ENCODE assay signal across 21 mouse cellular contexts in genomic region chr10:8290661-8291060, GRCm38 (mm10).
DNase-seq lines count a peak whose midpoint lies in the region; ATAC-seq and TF ChIP-seq lines count a peak whose summit lies in the region.
"Had no signal": no experiment of that assay in that cellular context is flagged by ENCODE, and none has a peak within 500 bp of the region (broad histone marks: within the 10 kb centered on the region; RNA-seq: fewer than 3 reads in every experiment).

No protein-coding gene starts in this region.

- H3K27ac ChIP-seq in cerebellum, adult 2 months (ENCODE audit: insufficient read depth, low read length) = no peak overlapping the region
- no peak overlapping the region for H3K27ac ChIP-seq in kidney, embryonic 16.5 days (ENCODE audit: low read length)
- no peak overlapping the region for H3K27ac ChIP-seq in hindbrain, embryonic 14.5 days
- H3K27ac ChIP-seq: forebrain, embryonic 10.5 days; hindbrain, embryonic 10.5 days; limb, embryonic 15.5 days; liver, embryonic 15.5 days; midbrain, embryonic 13.5 days; neural tube, embryonic 12.5 days had no signal

- TF ChIP-seq POLR2A in cerebellum, adult 2 months (IDR thresholded peaks at IDR 0.05; ENCODE audit: borderline replicate concordance, insufficient read depth, low read length) = no peak

- H3K36me3 ChIP-seq in kidney, embryonic 16.5 days (ENCODE audit: insufficient read depth, low read length) = no peaks in the 10 kb centered on the region
- H3K36me3 ChIP-seq in hindbrain, embryonic 14.5 days (replicated peaks; ENCODE audit: control insufficient read depth, insufficient read depth) = no peaks in the 10 kb centered on the region
- H3K36me3 ChIP-seq: forebrain, embryonic 10.5 days; hindbrain, embryonic 10.5 days; limb, embryonic 15.5 days; liver, embryonic 15.5 days; midbrain, embryonic 13.5 days; neural tube, embryonic 12.5 days had no signal

- no peak for ATAC-seq in kidney, embryonic 16.5 days (ENCODE audit: low FRiP score, low TSS enrichment)
- ATAC-seq in Patski = peak; percentile 30
- no peak for ATAC-seq in hindbrain, embryonic 14.5 days (ENCODE audit: low FRiP score)
- ATAC-seq: forebrain, postnatal 0 days; midbrain, embryonic 13.5 days had no signal

- no peak overlapping the region for H3K4me3 ChIP-seq in cerebellum, adult 2 months (replicated peaks; ENCODE audit: insufficient read depth, low read depth, low read length)
- no peak overlapping the region for H3K4me3 ChIP-seq in kidney, embryonic 16.5 days (ENCODE audit: low read length)
- H3K4me3 ChIP-seq in hindbrain, embryonic 14.5 days (replicated peaks; ENCODE audit: low read length) = no peak overlapping the region
- H3K4me3 ChIP-seq: forebrain, embryonic 10.5 days; hindbrain, embryonic 10.5 days; limb, embryonic 15.5 days; liver, embryonic 15.5 days; midbrain, embryonic 13.5 days; neural tube, embryonic 12.5 days had no signal

- POLR2A ChIA-PET in Patski (lab: Charles Lee) = interaction anchor here (1.0 kb wide), 1 partner anchor 16 kb away, joined by 8 read pairs; no protein-coding TSS in a partner anchor

- H3K4me1 ChIP-seq in cerebellum, adult 2 months (ENCODE audit: control insufficient read depth, insufficient read depth, low read length) = peaks cover 15% of the 10 kb centered on the region
- peaks cover 7% of the 10 kb centered on the region; the same call in 1 of the 2 replicates for H3K4me1 ChIP-seq in kidney, embryonic 16.5 days (ENCODE audit: insufficient read depth, low read length)
- H3K4me1 ChIP-seq in hindbrain, embryonic 14.5 days (replicated peaks; ENCODE audit: control insufficient read depth, insufficient read depth, low read length) = no peaks in the 10 kb centered on the region
- H3K4me1 ChIP-seq: liver, embryonic 15.5 days; midbrain, embryonic 13.5 days; neural tube, embryonic 12.5 days had no signal

- no peak overlapping the region for H3K9ac ChIP-seq in kidney, embryonic 16.5 days (replicated peaks; ENCODE audit: low read length)
- H3K9ac ChIP-seq in hindbrain, embryonic 14.5 days = no peak overlapping the region
- H3K9ac ChIP-seq: forebrain, postnatal 0 days; limb, embryonic 15.5 days; liver, embryonic 15.5 days; midbrain, embryonic 13.5 days; neural tube, embryonic 12.5 days had no signal

- in situ Hi-C loops in Patski (cut with MboI; ENCODE audit: low pct_unique_long_range_greater_than_20kb) = no loop called here

- 47% methylated on average over 5 of the region's 5 CpGs for WGBS in cerebellum, adult 2 months
- 59% methylated on average over 5 of the region's 5 CpGs for WGBS in kidney, embryonic 16.5 days
- WGBS in hindbrain, embryonic 14.5 days = 61% methylated on average over 5 of the region's 5 CpGs

- H3K9me3 ChIP-seq in kidney, embryonic 16.5 days (ENCODE audit: low read length) = no peaks in the 10 kb centered on the region
- H3K9me3 ChIP-seq in hindbrain, embryonic 14.5 days (ENCODE audit: control insufficient read depth, low read length) = no peaks in the 10 kb centered on the region
- H3K9me3 ChIP-seq: forebrain, embryonic 10.5 days; hindbrain, embryonic 10.5 days; limb, embryonic 15.5 days; liver, embryonic 15.5 days; midbrain, embryonic 13.5 days; neural tube, embryonic 12.5 days had no signal

- no peaks in the 10 kb centered on the region for H3K27me3 ChIP-seq in cerebellum, adult 2 months (ENCODE audit: control insufficient read depth, insufficient read depth, low read length)
- H3K27me3 ChIP-seq in kidney, embryonic 16.5 days (ENCODE audit: insufficient read depth, low read length) = no peaks in the 10 kb centered on the region
- no peaks in the 10 kb centered on the region for H3K27me3 ChIP-seq in Patski
- no peaks in the 10 kb centered on the region for H3K27me3 ChIP-seq in hindbrain, embryonic 14.5 days (ENCODE audit: control insufficient read depth, insufficient read depth, low read length)
- H3K27me3 ChIP-seq: CH12.LX; limb, embryonic 15.5 days; liver, embryonic 15.5 days; midbrain, embryonic 13.5 days; neural tube, embryonic 12.5 days had no signal

- DNase-seq in cerebellum, adult 9-11 months = peak; percentile 14
- no peak for DNase-seq in cerebellum, adult 2 months
- DNase-seq in kidney, postnatal 10 days = peak; percentile 24
- DNase-seq in Patski (ENCODE audit: low read depth, low spot score) = no peak
- peak; percentile 32 for DNase-seq in lung, postnatal 36 days
- DNase-seq in hindbrain, embryonic 14.5 days (ENCODE audit: low spot score) = no peak
- DNase-seq: adrenal gland, postnatal 10 days; forebrain, postnatal 0 days; gastrocnemius, postnatal 36 days; kidney, adult 8-10 months; layer of hippocampus, postnatal 36 days; right cerebral cortex, adult 18-20 months; thymus, postnatal 25 days had no signal

- CTCF ChIA-PET in Patski (lab: Charles Lee) = no interaction called here

- no peak for TF ChIP-seq CTCF in cerebellum, adult 2 months (IDR thresholded peaks at IDR 0.05; ENCODE audit: borderline replicate concordance, insufficient read depth, low read depth, low read length)
- no peak for TF ChIP-seq CTCF in Patski (IDR thresholded peaks at IDR 0.05)

- H3K4me2 ChIP-seq in kidney, embryonic 16.5 days (replicated peaks; ENCODE audit: low read depth, low read length) = no peak overlapping the region
- H3K4me2 ChIP-seq in hindbrain, embryonic 14.5 days (replicated peaks) = no peak overlapping the region
- H3K4me2 ChIP-seq: limb, embryonic 15.5 days; liver, embryonic 15.5 days; midbrain, embryonic 13.5 days; neural tube, embryonic 12.5 days had no signal

Comparison
In these comparisons a context has a peak if more than half of its experiments do, and no peak if none do; other contexts are left out.
1. DNase-seq: peak in cerebellum, adult 9-11 months (single experiment), kidney, postnatal 10 days (single experiment) and lung, postnatal 36 days (single experiment); none in cerebellum, adult 2 months (0 of 2), Patski (single experiment) and hindbrain, embryonic 14.5 days (single experiment).